Mouse (Mus musculus): ENCODE measurements around the gene Gramd4.

DNA sequence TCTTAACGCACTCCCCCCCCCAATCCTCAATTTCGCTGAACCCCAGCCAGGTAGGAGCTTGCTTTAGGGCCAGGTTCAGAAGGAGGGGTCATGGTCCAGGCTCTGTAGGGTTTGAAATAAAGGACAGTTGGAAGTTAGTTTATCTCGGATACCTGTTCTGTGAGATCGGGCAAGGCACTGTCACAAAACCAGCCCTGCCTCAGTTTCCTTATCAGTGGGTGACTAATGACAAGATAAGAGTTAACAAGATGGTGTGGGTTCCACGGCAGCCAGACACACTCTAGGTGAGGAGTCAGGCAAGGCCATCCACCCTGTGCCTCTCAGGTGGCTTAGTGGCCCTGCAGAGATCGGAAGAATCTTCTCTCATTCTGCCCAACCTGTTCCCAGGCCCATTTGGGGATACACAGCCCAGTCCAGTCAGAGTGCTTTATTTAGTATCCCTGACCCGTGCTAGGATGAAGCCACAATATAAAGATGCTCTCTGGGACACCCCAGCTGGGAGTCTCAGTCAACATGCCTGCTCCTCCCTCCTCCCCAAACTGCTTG lies 2.4 kb downstream of the Gramd4 start:
- TF ChIP-seq POLR2A (IDR thresholded peaks at IDR 0.05; ENCODE audit: low read depth, low read length) (no peak), CTCF (conservative IDR thresholded peaks at IDR 0.05; ENCODE audit: insufficient read depth, insufficient read length, low read depth, low read length) (no peak)
